39 mouse cellular contexts compared by ENCODE assay signal in genomic region chr5:65447826-65448225, GRCm38 (mm10). TPM values are rescaled to one million over a fixed set of nuclear protein-coding genes. Genes with fewer than 3 reads are reported as not detected.
DNase-seq lines count a peak whose midpoint lies in the region; ATAC-seq and TF ChIP-seq lines count a peak whose summit lies in the region.
"Had no signal": no experiment of that assay in that cellular context is flagged by ENCODE, and none has a peak within 500 bp of the region (broad histone marks: within the 10 kb centered on the region; RNA-seq: fewer than 3 reads in every experiment).

No protein-coding gene starts in this region.

- no peaks in the 10 kb centered on the region for H3K9me3 ChIP-seq in heart, embryonic 11.5 days (replicated peaks; ENCODE audit: control insufficient read depth, low read length)
- H3K9me3 ChIP-seq: embryonic facial prominence, embryonic 13.5 days; heart, embryonic 12.5 days; hindbrain, embryonic 13.5 days; midbrain, embryonic 13.5 days; neural tube, embryonic 13.5 days; stomach, embryonic 15.5 days had no signal

- 69% methylated on average over 2 of the region's 2 CpGs for WGBS in liver, adult 2 months
- WGBS in cerebellum, adult 2 months: 22% methylated on average over 2 of the region's 2 CpGs
- WGBS in heart, embryonic 11.5 days (ENCODE audit: insufficient replicate concordance): 74% methylated on average over 2 of the region's 2 CpGs

- H3K79me2 ChIP-seq in liver, adult 2 months (ENCODE audit: control insufficient read depth, insufficient read depth, low read length): no peaks in the 10 kb centered on the region

- no peak for TF ChIP-seq POLR2A in liver, adult 2 months (IDR thresholded peaks at IDR 0.05; ENCODE audit: extremely low read depth, insufficient read depth, low read length)
- TF ChIP-seq POLR2A in cerebellum, adult 2 months (IDR thresholded peaks at IDR 0.05; ENCODE audit: borderline replicate concordance, insufficient read depth, low read length): no peak

- H3K4me3 ChIP-seq in liver, adult 2 months (ENCODE audit: insufficient read depth, low read depth, low read length): no peak overlapping the region
- no peak overlapping the region for H3K4me3 ChIP-seq in cerebellum, adult 2 months (replicated peaks; ENCODE audit: insufficient read depth, low read depth, low read length)
- H3K4me3 ChIP-seq in heart, embryonic 11.5 days (ENCODE audit: low read depth, low read length): no peak overlapping the region
- H3K4me3 ChIP-seq: embryonic facial prominence, embryonic 13.5 days; erythroblast, embryonic 14.5 days; heart, embryonic 12.5 days; hindbrain, embryonic 13.5 days; midbrain, embryonic 13.5 days; neural tube, embryonic 13.5 days; stomach, embryonic 15.5 days had no signal

- no peaks in the 10 kb centered on the region for H3K27me3 ChIP-seq in liver, adult 2 months (ENCODE audit: control insufficient read depth, insufficient read depth, low read length)
- H3K27me3 ChIP-seq in cerebellum, adult 2 months (ENCODE audit: control insufficient read depth, insufficient read depth, low read length): no peaks in the 10 kb centered on the region
- no peaks in the 10 kb centered on the region for H3K27me3 ChIP-seq in heart, embryonic 11.5 days (ENCODE audit: control insufficient read depth, insufficient read depth, low read length)
- H3K27me3 ChIP-seq: embryonic facial prominence, embryonic 13.5 days; heart, embryonic 12.5 days; hindbrain, embryonic 13.5 days; midbrain, embryonic 13.5 days; neural tube, embryonic 13.5 days; stomach, embryonic 15.5 days had no signal

- peak; percentile 53 for DNase-seq in liver, adult 2 months (ENCODE audit: extremely low read depth, low read depth, low spot score)
- no peak for DNase-seq in liver
- peak; percentile 85 to 94 for DNase-seq in cerebellum, adult 2 months
- peak; percentile 84 to 89 for DNase-seq in cerebellum, postnatal 14 days
- no peak for DNase-seq in left cerebral cortex, adult 9 months (ENCODE audit: low spot score in 2 of 2)
- DNase-seq: adrenal gland, adult 2 months; adrenal gland, postnatal 36 days; B cell, adult 2 months; forebrain, postnatal 0 days; gastrocnemius, postnatal 25 days; heart, adult 18-20 months; heart, postnatal 4 days; kidney, postnatal 25 days; lung, adult 2 months; lung, postnatal 10 days; right cerebral cortex, postnatal 4 days; thymus, postnatal 25 days had no signal

- no peak for ATAC-seq in heart, embryonic 11.5 days (replicated peaks; ENCODE audit: insufficient number of reproducible peaks, low FRiP score, low TSS enrichment)
- ATAC-seq in erythroblast, adult 5-6 weeks (replicated peaks; ENCODE audit: low FRiP score, poor library complexity, severe bottlenecking): no peak
- ATAC-seq: activated CD4-positive, CD25-positive, alpha-beta regulatory T cell, adult 4 months; forebrain, postnatal 0 days; intestine, postnatal 0 days; midbrain, embryonic 13.5 days had no signal

- no peak overlapping the region for H3K4me2 ChIP-seq in heart, embryonic 11.5 days
- H3K4me2 ChIP-seq: embryonic facial prominence, embryonic 13.5 days; heart, embryonic 12.5 days; hindbrain, embryonic 13.5 days; midbrain, embryonic 13.5 days; neural tube, embryonic 13.5 days; stomach, embryonic 15.5 days had no signal

- TF ChIP-seq CTCF in liver, adult 2 months (IDR thresholded peaks at IDR 0.05; ENCODE audit: low read depth, low read length): no peak
- TF ChIP-seq CTCF in cerebellum, adult 2 months (IDR thresholded peaks at IDR 0.05; ENCODE audit: borderline replicate concordance, insufficient read depth, low read depth, low read length): no peak

- H3K36me3 ChIP-seq in liver, adult 2 months (ENCODE audit: control insufficient read depth, insufficient read depth, low read length): peaks cover 27% of the 10 kb centered on the region
- peaks cover 2% of the 10 kb centered on the region; the same call in 1 of the 2 replicates for H3K36me3 ChIP-seq in heart, embryonic 11.5 days (ENCODE audit: control insufficient read depth, insufficient read depth, low read length)

- no peak overlapping the region for H3K27ac ChIP-seq in liver, adult 2 months (replicated peaks; ENCODE audit: insufficient read depth, low read depth, low read length)
- H3K27ac ChIP-seq in cerebellum, adult 2 months (ENCODE audit: insufficient read depth, low read length): no peak overlapping the region
- H3K27ac ChIP-seq in heart, embryonic 11.5 days (ENCODE audit: low read depth, low read length): no peak overlapping the region
- H3K27ac ChIP-seq: embryonic facial prominence, embryonic 13.5 days; hindbrain, embryonic 13.5 days; liver, embryonic 14.5 days; macrophage; midbrain, embryonic 13.5 days; neural tube, embryonic 13.5 days; stomach, embryonic 15.5 days had no signal

- no peaks in the 10 kb centered on the region; the same call in 1 of the 2 replicates for H3K4me1 ChIP-seq in liver, adult 2 months (ENCODE audit: control insufficient read depth, insufficient read depth, low read length)
- peaks cover 5% of the 10 kb centered on the region; the same call in 1 of the 2 replicates for H3K4me1 ChIP-seq in cerebellum, adult 2 months (ENCODE audit: control insufficient read depth, insufficient read depth, low read length)
- peaks cover 14% of the 10 kb centered on the region for H3K4me1 ChIP-seq in heart, embryonic 11.5 days (ENCODE audit: control insufficient read depth, insufficient read depth, low read length)
- H3K4me1 ChIP-seq: embryonic facial prominence, embryonic 13.5 days; hindbrain, embryonic 13.5 days; midbrain, embryonic 13.5 days; neural tube, embryonic 13.5 days; stomach, embryonic 15.5 days had no signal

- H3K9ac ChIP-seq in liver, adult 2 months (ENCODE audit: low read depth, low read length): no peak overlapping the region
- no peak overlapping the region for H3K9ac ChIP-seq in heart, embryonic 11.5 days (ENCODE audit: low read depth, low read length)
- H3K9ac ChIP-seq: embryonic facial prominence, embryonic 13.5 days; forebrain, postnatal 0 days; heart, embryonic 12.5 days; hindbrain, embryonic 13.5 days; liver, embryonic 14.5 days; midbrain, embryonic 13.5 days; neural tube, embryonic 13.5 days; stomach, embryonic 15.5 days had no signal

RNA-seq across cellular contexts. Expression of gene Ugdh, which starts 12.1 kb away (rescaled TPM):
- total RNA-seq in liver, adult 2 months (2014; rRNA removed): 118 and 169 TPM in 2 replicates
- 43.3 and 43.7 TPM in 2 replicates for polyA plus RNA-seq in liver, adult 2 months (2012; rRNA removed)
- 26.1 and 27.3 TPM in 2 replicates for polyA plus RNA-seq in cerebellum, adult 2 months (2012; rRNA removed)
- polyA plus RNA-seq in heart, embryonic 11.5 days (2014; fragmentation: Nextera tagmentation; extraction: Ambion mirVana): 91.0 and 94.9 TPM in 2 replicates
- total RNA-seq in erythroblast, adult 5-6 weeks (2015; ENCODE audit: low replicate concordance): 10.8 and 23.0 TPM in 2 replicates
- total RNA-seq in erythroblast, adult 5-6 weeks (2017; ENCODE audit: low replicate concordance): 12.3 and 15.8 TPM in 2 replicates

RNA-seq across cellular contexts. Expression of gene Gm43552, which starts 44.8 kb away (rescaled TPM):
- total RNA-seq in liver, adult 2 months (2014; rRNA removed): not detected in 2 replicates
- polyA plus RNA-seq in liver, adult 2 months (2012; rRNA removed): 14.5 and 16.3 TPM in 2 replicates
- polyA plus RNA-seq in cerebellum, adult 2 months (2012; rRNA removed): 0.86 TPM in 1 of 2 replicates, not detected in the other
- polyA plus RNA-seq in heart, embryonic 11.5 days (2014; fragmentation: Nextera tagmentation; extraction: Ambion mirVana): not detected in 2 replicates
- total RNA-seq in erythroblast, adult 5-6 weeks (2015; ENCODE audit: low replicate concordance): not detected in 2 replicates
- total RNA-seq in erythroblast, adult 5-6 weeks (2017; ENCODE audit: low replicate concordance): not detected in 2 replicates
- total RNA-seq: common myeloid progenitor, adult 5-6 weeks; forebrain, postnatal 0 days; layer of hippocampus, adult 18-20 months; layer of hippocampus, postnatal 10 days; left cerebral cortex, postnatal 25 days; megakaryocyte-erythroid progenitor cell, adult 5-6 weeks had no signal
- polyA plus RNA-seq: activated CD4-positive, CD25-positive, alpha-beta regulatory T cell, adult 4 months; embryonic facial prominence, embryonic 13.5 days; erythroblast, embryonic 14.5 days; forebrain, embryonic 11.5 days; forebrain, postnatal 0 days; heart, embryonic 12.5 days; heart, postnatal 0 days; intestine, postnatal 0 days; kidney, embryonic 14.5 days; limb, embryonic 14.5 days; liver, embryonic 14.5 days; lung, adult 2 months; macrophage; midbrain, embryonic 13.5 days; neural tube, embryonic 13.5 days had no signal

RNA-seq across cellular contexts. Expression of gene Lias, which starts 56.5 kb away (rescaled TPM):
- total RNA-seq in liver, adult 2 months (2014; rRNA removed): 25.0 and 30.8 TPM in 2 replicates
- polyA plus RNA-seq in liver, adult 2 months (2012; rRNA removed): 11.1 and 13.3 TPM in 2 replicates
- polyA plus RNA-seq in cerebellum, adult 2 months (2012; rRNA removed): 46.3 and 47.0 TPM in 2 replicates
- 55.2 and 56.2 TPM in 2 replicates for polyA plus RNA-seq in heart, embryonic 11.5 days (2014; fragmentation: Nextera tagmentation; extraction: Ambion mirVana)
- 13.8 and 38.0 TPM in 2 replicates for total RNA-seq in erythroblast, adult 5-6 weeks (2015; ENCODE audit: low replicate concordance)
- total RNA-seq in erythroblast, adult 5-6 weeks (2017; ENCODE audit: low replicate concordance): 20.7 and 24.7 TPM in 2 replicates

RNA-seq across cellular contexts. Expression of gene Rpl9, which starts 56.6 kb away (rescaled TPM):
- total RNA-seq in liver, adult 2 months (2014; rRNA removed): 423 and 451 TPM in 2 replicates
- polyA plus RNA-seq in liver, adult 2 months (2012; rRNA removed): 91.1 and 95.8 TPM in 2 replicates
- polyA plus RNA-seq in cerebellum, adult 2 months (2012; rRNA removed): 431 and 479 TPM in 2 replicates
- polyA plus RNA-seq in heart, embryonic 11.5 days (2014; fragmentation: Nextera tagmentation; extraction: Ambion mirVana): 708 and 716 TPM in 2 replicates
- total RNA-seq in erythroblast, adult 5-6 weeks (2015; ENCODE audit: low replicate concordance): 636 and 727 TPM in 2 replicates
- total RNA-seq in erythroblast, adult 5-6 weeks (2017; ENCODE audit: low replicate concordance): 268 and 390 TPM in 2 replicates

Comparison
In these comparisons a context has a peak if more than half of its experiments do, and no peak if none do; other contexts are left out.
1. DNase-seq: peak in liver, adult 2 months (single experiment), cerebellum, adult 2 months (2 of 2) and cerebellum, postnatal 14 days (2 of 2); none in liver (single experiment) and left cerebral cortex, adult 9 months (0 of 2).